Mouse (Mus musculus): ENCODE results near the gene Mef2c. TPM values are rescaled to one million over a fixed set of nuclear protein-coding genes. Genes with fewer than 3 reads are reported as not detected.

Mef2c gene
- polyA plus RNA-seq, 1 experiment from 2014 or later: 29.8 TPM

DNA sequence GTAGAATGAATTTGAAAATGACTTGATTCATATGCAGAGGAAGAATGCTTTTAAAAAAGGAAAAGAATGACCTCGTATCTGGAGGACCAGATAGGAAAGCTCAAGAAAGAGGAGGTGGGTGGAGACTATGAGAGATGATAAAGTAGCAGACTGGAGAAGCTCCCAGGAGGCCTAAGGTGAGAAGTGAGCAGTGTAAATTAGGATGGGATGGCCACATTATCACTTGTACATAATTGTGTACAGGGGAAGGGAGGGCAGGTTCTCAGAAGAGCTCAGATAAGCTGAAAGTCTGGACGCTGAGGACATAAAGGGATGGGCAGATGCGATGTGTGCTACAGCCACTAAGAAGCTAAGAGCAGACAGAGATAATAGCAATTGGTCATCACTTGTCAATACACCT, 124.3 kb downstream of the Mef2c start:
- DNase-seq (ENCODE audit: low spot score) (no peak), ATAC-seq (replicated peaks; ENCODE audit: insufficient number of reproducible peaks, low FRiP score, low TSS enrichment, low read depth) (no peak)
- Histone ChIP-seq H3K27me3 (ENCODE audit: control insufficient read depth, insufficient read depth, low read length) (no peaks in the 10 kb centered on the region), H3K4me1 (ENCODE audit: control insufficient read depth, insufficient read depth, low read length) (no peaks in the 10 kb centered on the region), H3K36me3 (replicated peaks; ENCODE audit: control insufficient read depth, insufficient read depth, low read depth, low read length) (no peaks in the 10 kb centered on the region), H3K4me3 (ENCODE audit: low read depth, low read length) (no peak overlapping the region), H3K9me3 (replicated peaks; ENCODE audit: control insufficient read depth, low read length) (no peaks in the 10 kb centered on the region), H3K9ac (replicated peaks; ENCODE audit: low read length) (no peak overlapping the region), H3K27ac (replicated peaks; ENCODE audit: low read depth, low read length) (no peak overlapping the region), H3K4me2 (ENCODE audit: low read depth, low read length) (no peak overlapping the region)
- 82% methylated on average over 3 of the region's 3 CpGs for WGBS

GRCm38 (mm10) chr13:83633155-83633554, 129.3 kb downstream of the Mef2c start:
- H3K4me3 ChIP-seq (ENCODE audit: low read depth, low read length): no peak overlapping the region
- no peak overlapping the region for H3K27ac ChIP-seq (replicated peaks; ENCODE audit: low read depth, low read length)
- H3K4me1 ChIP-seq (ENCODE audit: control insufficient read depth, insufficient read depth, low read length): no peaks in the 10 kb centered on the region
- DNase-seq (ENCODE audit: low spot score): no peak
- no peaks in the 10 kb centered on the region for H3K9me3 ChIP-seq (replicated peaks; ENCODE audit: control insufficient read depth, low read length)
- H3K27me3 ChIP-seq (ENCODE audit: control insufficient read depth, insufficient read depth, low read length): no peaks in the 10 kb centered on the region
- H3K4me2 ChIP-seq (ENCODE audit: low read depth, low read length): no peak overlapping the region
- no peak for ATAC-seq (replicated peaks; ENCODE audit: insufficient number of reproducible peaks, low FRiP score, low TSS enrichment, low read depth)
- H3K9ac ChIP-seq (replicated peaks; ENCODE audit: low read length): no peak overlapping the region
- H3K36me3 ChIP-seq (replicated peaks; ENCODE audit: control insufficient read depth, insufficient read depth, low read depth, low read length): no peaks in the 10 kb centered on the region
- 91% methylated on average over 5 of the region's 5 CpGs for WGBS

GRCm38 (mm10) chr13:83635218-83635617, 131.4 kb downstream of the Mef2c start:
- Histone ChIP-seq H3K27me3 (ENCODE audit: control insufficient read depth, insufficient read depth, low read length) (no peaks in the 10 kb centered on the region), H3K9me3 (replicated peaks; ENCODE audit: control insufficient read depth, low read length) (no peaks in the 10 kb centered on the region), H3K9ac (replicated peaks; ENCODE audit: low read length) (no peak overlapping the region), H3K4me3 (ENCODE audit: low read depth, low read length) (no peak overlapping the region), H3K4me1 (ENCODE audit: control insufficient read depth, insufficient read depth, low read length) (no peaks in the 10 kb centered on the region), H3K4me2 (ENCODE audit: low read depth, low read length) (no peak overlapping the region), H3K27ac (replicated peaks; ENCODE audit: low read depth, low read length) (no peak overlapping the region), H3K36me3 (replicated peaks; ENCODE audit: control insufficient read depth, insufficient read depth, low read depth, low read length) (no peaks in the 10 kb centered on the region)
- DNase-seq (ENCODE audit: low spot score) (no peak), ATAC-seq (replicated peaks; ENCODE audit: insufficient number of reproducible peaks, low FRiP score, low TSS enrichment, low read depth) (no peak)
- WGBS: 52% methylated on average over 7 of the region's 7 CpGs

- Histone ChIP-seq H3K27me3 (ENCODE audit: control insufficient read depth, insufficient read depth, low read length) (no peaks in the 10 kb centered on the region), H3K36me3 (replicated peaks; ENCODE audit: control insufficient read depth, insufficient read depth, low read depth, low read length) (no peaks in the 10 kb centered on the region), H3K9me3 (replicated peaks; ENCODE audit: control insufficient read depth, low read length) (no peaks in the 10 kb centered on the region), H3K4me2 (ENCODE audit: low read depth, low read length) (no peak overlapping the region), H3K4me1 (ENCODE audit: control insufficient read depth, insufficient read depth, low read length) (no peaks in the 10 kb centered on the region), H3K4me3 (ENCODE audit: low read depth, low read length) (no peak overlapping the region), H3K9ac (replicated peaks; ENCODE audit: low read length) (no peak overlapping the region), H3K27ac (replicated peaks; ENCODE audit: low read depth, low read length) (no peak overlapping the region)
- DNase-seq (ENCODE audit: low spot score) (no peak), ATAC-seq (replicated peaks; ENCODE audit: insufficient number of reproducible peaks, low FRiP score, low TSS enrichment, low read depth) (no peak)
- WGBS: 91% methylated on average over 3 of the region's 3 CpGs
Measured at GRCm38 (mm10) chr13:83637666-83638065, 133.8 kb downstream of the Mef2c start.

DNA sequence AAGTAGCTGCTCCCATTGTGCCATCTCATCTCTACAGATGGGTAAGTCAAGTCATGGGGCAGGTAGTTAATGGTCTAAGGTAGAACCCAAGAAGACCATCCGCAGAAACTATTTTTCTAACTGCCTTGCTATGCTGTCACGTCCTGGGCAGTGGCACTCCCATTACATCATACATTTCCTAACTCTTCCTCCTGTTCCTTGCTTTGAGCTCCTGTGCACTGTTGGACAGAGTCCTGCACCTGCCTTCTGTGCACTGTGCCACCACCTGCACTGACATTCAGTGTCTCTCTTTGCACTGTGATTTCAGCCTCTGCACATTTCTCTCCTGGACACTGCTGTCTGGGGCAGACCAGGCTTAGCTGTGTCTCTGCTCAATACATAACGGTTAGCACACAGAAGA, 134.9 kb downstream of the Mef2c start:
- Histone ChIP-seq H3K9ac (replicated peaks; ENCODE audit: low read length) (no peak overlapping the region), H3K27ac (replicated peaks; ENCODE audit: low read depth, low read length) (no peak overlapping the region), H3K9me3 (replicated peaks; ENCODE audit: control insufficient read depth, low read length) (no peaks in the 10 kb centered on the region), H3K27me3 (ENCODE audit: control insufficient read depth, insufficient read depth, low read length) (no peaks in the 10 kb centered on the region), H3K36me3 (replicated peaks; ENCODE audit: control insufficient read depth, insufficient read depth, low read depth, low read length) (no peaks in the 10 kb centered on the region), H3K4me1 (ENCODE audit: control insufficient read depth, insufficient read depth, low read length) (no peaks in the 10 kb centered on the region), H3K4me3 (ENCODE audit: low read depth, low read length) (no peak overlapping the region), H3K4me2 (ENCODE audit: low read depth, low read length) (no peak overlapping the region)
- ATAC-seq (replicated peaks; ENCODE audit: insufficient number of reproducible peaks, low FRiP score, low TSS enrichment, low read depth) (no peak), DNase-seq (ENCODE audit: low spot score) (no peak)
- 86% methylated on average over 3 of the region's 3 CpGs for WGBS

- Histone ChIP-seq H3K4me1 (ENCODE audit: control insufficient read depth, insufficient read depth, low read length) (no peaks in the 10 kb centered on the region), H3K9me3 (replicated peaks; ENCODE audit: control insufficient read depth, low read length) (no peaks in the 10 kb centered on the region), H3K4me3 (ENCODE audit: low read depth, low read length) (no peak overlapping the region), H3K4me2 (ENCODE audit: low read depth, low read length) (no peak overlapping the region), H3K36me3 (replicated peaks; ENCODE audit: control insufficient read depth, insufficient read depth, low read depth, low read length) (no peaks in the 10 kb centered on the region), H3K27ac (replicated peaks; ENCODE audit: low read depth, low read length) (no peak overlapping the region), H3K27me3 (ENCODE audit: control insufficient read depth, insufficient read depth, low read length) (no peaks in the 10 kb centered on the region), H3K9ac (replicated peaks; ENCODE audit: low read length) (no peak overlapping the region)
- 83% methylated on average over 3 of the region's 3 CpGs for WGBS
- ATAC-seq (replicated peaks; ENCODE audit: insufficient number of reproducible peaks, low FRiP score, low TSS enrichment, low read depth) (no peak), DNase-seq (ENCODE audit: low spot score) (no peak)
Measured at GRCm38 (mm10) chr13:83649051-83649450, 145.2 kb downstream of the Mef2c start.

DNA sequence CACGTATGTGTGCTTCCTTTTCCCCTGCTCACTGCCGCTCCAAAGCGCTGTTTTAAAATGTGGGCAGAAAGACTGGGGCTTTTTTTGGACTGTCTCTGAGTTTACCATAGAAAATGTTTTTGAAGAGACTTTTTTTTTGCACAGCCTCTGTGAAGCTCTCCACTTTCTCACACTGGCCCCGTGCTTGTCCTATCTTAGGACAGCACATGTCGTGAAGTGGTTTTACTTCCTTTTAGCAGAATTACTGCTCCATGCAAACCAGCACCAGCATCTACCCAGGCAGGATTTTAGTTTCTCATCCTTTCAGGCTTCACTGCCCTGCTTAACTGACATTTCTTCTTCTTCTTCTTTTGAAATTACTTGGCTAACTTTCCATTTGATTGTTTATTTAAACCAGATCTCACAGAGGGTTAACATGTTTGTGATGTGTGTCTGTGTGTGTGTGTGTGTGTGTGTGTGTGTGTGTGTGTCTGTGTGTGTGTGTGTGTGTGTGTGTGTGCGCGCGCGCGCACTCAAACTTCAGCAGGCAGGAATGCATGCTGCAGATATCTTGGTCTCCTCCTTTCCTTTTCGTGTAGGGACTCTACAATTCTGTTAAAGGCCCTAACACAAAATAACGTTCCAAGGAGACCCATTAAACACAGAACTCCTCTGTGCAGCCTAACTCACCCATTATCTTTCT, 146.1 kb downstream of the Mef2c start:
- Histone ChIP-seq H3K4me2 (ENCODE audit: low read depth, low read length) (no peak overlapping the region), H3K27ac (replicated peaks; ENCODE audit: low read depth, low read length) (no peak overlapping the region), H3K4me3 (ENCODE audit: low read depth, low read length) (no peak overlapping the region), H3K9ac (replicated peaks; ENCODE audit: low read length) (no peak overlapping the region), H3K36me3 (replicated peaks; ENCODE audit: control insufficient read depth, insufficient read depth, low read depth, low read length) (no peaks in the 10 kb centered on the region), H3K27me3 (ENCODE audit: control insufficient read depth, insufficient read depth, low read length) (no peaks in the 10 kb centered on the region), H3K9me3 (replicated peaks; ENCODE audit: control insufficient read depth, low read length) (no peaks in the 10 kb centered on the region), H3K4me1 (ENCODE audit: control insufficient read depth, insufficient read depth, low read length) (no peaks in the 10 kb centered on the region)
- ATAC-seq (replicated peaks; ENCODE audit: insufficient number of reproducible peaks, low FRiP score, low TSS enrichment, low read depth): no peak
- no peak for DNase-seq (ENCODE audit: low spot score)
- 83% methylated on average over 12 of the region's 12 CpGs for WGBS

DNA sequence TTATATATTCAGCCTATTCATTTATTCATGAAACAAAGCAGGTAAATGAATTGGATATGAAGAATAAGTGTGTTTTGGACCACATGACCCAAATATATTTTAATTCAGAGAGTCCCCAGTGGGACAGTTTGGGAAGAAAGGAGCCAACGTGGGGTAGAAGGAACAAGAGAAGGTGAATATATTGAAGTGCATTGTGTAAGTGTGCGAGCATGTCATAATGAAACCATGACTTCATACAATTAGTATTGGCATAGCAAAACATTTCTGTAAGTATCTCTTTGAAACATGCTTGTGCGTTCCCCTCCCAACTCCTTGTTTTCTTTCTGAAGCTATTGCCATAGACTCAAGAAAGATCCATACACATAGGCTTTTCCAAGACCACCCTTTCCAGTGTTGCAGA, 147.0 kb downstream of the Mef2c start:
- Histone ChIP-seq H3K4me1 (ENCODE audit: control insufficient read depth, insufficient read depth, low read length) (no peaks in the 10 kb centered on the region), H3K9me3 (replicated peaks; ENCODE audit: control insufficient read depth, low read length) (no peaks in the 10 kb centered on the region), H3K9ac (replicated peaks; ENCODE audit: low read length) (no peak overlapping the region), H3K4me2 (ENCODE audit: low read depth, low read length) (no peak overlapping the region), H3K27ac (replicated peaks; ENCODE audit: low read depth, low read length) (no peak overlapping the region), H3K36me3 (replicated peaks; ENCODE audit: control insufficient read depth, insufficient read depth, low read depth, low read length) (no peaks in the 10 kb centered on the region), H3K27me3 (ENCODE audit: control insufficient read depth, insufficient read depth, low read length) (no peaks in the 10 kb centered on the region), H3K4me3 (ENCODE audit: low read depth, low read length) (no peak overlapping the region)
- 88% methylated on average over 3 of the region's 3 CpGs for WGBS
- DNase-seq (ENCODE audit: low spot score) (no peak), ATAC-seq (replicated peaks; ENCODE audit: insufficient number of reproducible peaks, low FRiP score, low TSS enrichment, low read depth) (no peak)

All from embryonic facial prominence, embryonic 11.5 days (tissue).